Mouse (Mus musculus): ENCODE measurements at regions not wholly inside any gene's neighbourhood (a gene's known extent, or its start where the extent isn't known, plus 50 kb on each side); places are given as distances from the start of the nearest gene placed in this dataset.

DNA sequence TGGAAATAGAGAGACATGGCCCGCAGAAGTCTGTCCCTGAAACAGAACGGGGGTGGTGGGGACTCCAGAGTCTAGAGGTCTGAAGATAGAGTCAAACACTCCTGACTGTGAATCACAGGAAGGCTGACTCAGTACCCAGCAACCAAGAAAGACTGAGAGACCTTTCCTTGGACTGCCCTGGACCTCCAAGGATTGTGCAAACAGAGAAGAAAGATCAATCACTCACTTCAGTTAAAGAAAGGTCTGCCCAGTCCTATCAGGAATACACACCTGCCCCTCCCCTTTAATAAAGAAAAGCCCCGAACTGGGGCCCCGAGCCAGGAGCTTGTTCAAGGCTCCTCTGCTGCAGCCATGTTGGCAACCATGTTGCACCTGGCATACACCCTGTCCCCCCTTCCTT is 87.3 kb downstream of the Kcnh2 start:
- TF ChIP-seq POLR2A (IDR thresholded peaks at IDR 0.05; ENCODE audit: borderline replicate concordance, extremely low read depth, insufficient read depth, insufficient read length, poor library complexity, severe bottlenecking) (no peak), CTCF (IDR thresholded peaks at IDR 0.05; ENCODE audit: borderline replicate concordance, extremely low read depth, insufficient read depth, insufficient read length) (no peak)
